Mouse (Mus musculus): ENCODE measurements around the gene Lhx6.

GRCm38 (mm10) chr2:36098021-36098420, 7.2 kb downstream of the Lhx6 start:
- TF ChIP-seq CTCF (IDR thresholded peaks at IDR 0.05; ENCODE audit: low read depth) (no peak), EP300 (IDR thresholded peaks at IDR 0.05; ENCODE audit: low read depth) (no peak)

Measured in heart, postnatal 0 days (tissue).